ENCODE assay signal across 9 mouse cellular contexts in genomic region chr6:114444247-114444844, GRCm38 (mm10).
"Had no signal": no experiment of that assay in that cellular context is flagged by ENCODE, and none has a peak within 500 bp of the region (broad histone marks: within the 10 kb centered on the region; RNA-seq: fewer than 3 reads in every experiment).

No protein-coding gene starts in this region.

- H3K4me2 ChIP-seq: limb, embryonic 13.5 days; midbrain, embryonic 12.5 days had no signal

- H3K4me3 ChIP-seq: layer of hippocampus, adult 2 months; limb, embryonic 13.5 days; midbrain, embryonic 12.5 days had no signal

- H3K27me3 ChIP-seq: limb, embryonic 13.5 days had no signal

- H3K36me3 ChIP-seq: limb, embryonic 13.5 days; midbrain, embryonic 12.5 days had no signal

- DNase-seq: kidney, adult 18-20 months; left cerebral cortex, postnatal 4 days; lung, adult 18-20 months; lung, postnatal 4 days; right cerebral cortex, postnatal 14 days had no signal

- H3K9ac ChIP-seq: limb, embryonic 13.5 days; liver, embryonic 14.5 days; midbrain, embryonic 12.5 days had no signal

- H3K4me1 ChIP-seq: limb, embryonic 13.5 days had no signal

- H3K27ac ChIP-seq: layer of hippocampus, adult 2 months; limb, embryonic 13.5 days; liver, embryonic 14.5 days; midbrain, embryonic 12.5 days had no signal
